Mouse (Mus musculus) embryo, embryonic 11 days (tissue): ENCODE results near the gene Ret.

Source experiments
- DNase-seq: peaks from one replicate; pipeline ENCODE4 v3.0.0-alpha.2; 2015

The Ret gene

GRCm38 (mm10) chr6:118197440-118197975 lies at the start of gene Ret:
Gene Ret (minus strand): TSS chr6:118197718.
- peak; percentile 50 for DNase-seq

GRCm38 (mm10) chr6:118247161-118247560 lies 49.6 kb upstream of the Ret start:
- DNase-seq = no peak

- DNase-seq = no peak
These were observed 46.6 kb upstream of the Ret start for GRCm38 (mm10) chr6:118244106-118244505.

- no peak for DNase-seq
These were observed 45.4 kb upstream of the Ret start for GRCm38 (mm10) chr6:118242941-118243340.

GRCm38 (mm10) chr6:118226072-118226471 lies 28.6 kb upstream of the Ret start:
- peak; percentile 7 for DNase-seq

GRCm38 (mm10) chr6:118222471-118222870 lies 25.0 kb upstream of the Ret start:
- no peak for DNase-seq

GRCm38 (mm10) chr6:118215676-118216075 lies 18.2 kb upstream of the Ret start:
- DNase-seq = no peak

- DNase-seq = no peak
These were observed 10.8 kb upstream of the Ret start for GRCm38 (mm10) chr6:118208326-118208725.

- DNase-seq = no peak
These were observed 8.9 kb upstream of the Ret start for GRCm38 (mm10) chr6:118206386-118206785.

GRCm38 (mm10) chr6:118205176-118205890 lies 7.8 kb upstream of the Ret start:
- DNase-seq = peak; percentile 61

- DNase-seq = no peak
These were observed 6.6 kb upstream of the Ret start for GRCm38 (mm10) chr6:118204112-118204511.

- peak; percentile 73 for DNase-seq
These were observed 623 bp downstream of the Ret start for GRCm38 (mm10) chr6:118196751-118197439.

GRCm38 (mm10) chr6:118195108-118195507 lies 2.4 kb downstream of the Ret start:
- DNase-seq = peak; percentile 73

GRCm38 (mm10) chr6:118192882-118193281 lies 4.6 kb downstream of the Ret start:
- no peak for DNase-seq

- no peak for DNase-seq
These were observed 5.3 kb downstream of the Ret start for GRCm38 (mm10) chr6:118192199-118192598.

GRCm38 (mm10) chr6:118189764-118190163 lies 7.8 kb downstream of the Ret start:
- DNase-seq = no peak

- no peak for DNase-seq
These were observed 8.9 kb downstream of the Ret start for GRCm38 (mm10) chr6:118188599-118188998.

GRCm38 (mm10) chr6:118187285-118187641 lies 10.3 kb downstream of the Ret start:
- peak; percentile 17 for DNase-seq

GRCm38 (mm10) chr6:118186620-118187284 lies 10.8 kb downstream of the Ret start:
- peak; percentile 34 for DNase-seq

GRCm38 (mm10) chr6:118184126-118184525 lies 13.4 kb downstream of the Ret start:
- DNase-seq = no peak

GRCm38 (mm10) chr6:118180085-118180423 lies 17.5 kb downstream of the Ret start:
- no peak for DNase-seq

- peak; percentile 86 for DNase-seq
These were observed 18.0 kb downstream of the Ret start for GRCm38 (mm10) chr6:118179316-118180084.

GRCm38 (mm10) chr6:118173975-118174328 lies 23.6 kb downstream of the Ret start:
- DNase-seq = no peak
